Mouse (Mus musculus): ENCODE measurements around the gene Ninj2.
A peak's percentile ranks its signal among the peaks of the same experiment; 100 is the strongest.
"Not testable (repeated sequence)": the region's sequence is repeated elsewhere in the genome, so short reads cannot be mapped to it uniquely, and the experiment has no call there.

Gene Ninj2

DNA sequence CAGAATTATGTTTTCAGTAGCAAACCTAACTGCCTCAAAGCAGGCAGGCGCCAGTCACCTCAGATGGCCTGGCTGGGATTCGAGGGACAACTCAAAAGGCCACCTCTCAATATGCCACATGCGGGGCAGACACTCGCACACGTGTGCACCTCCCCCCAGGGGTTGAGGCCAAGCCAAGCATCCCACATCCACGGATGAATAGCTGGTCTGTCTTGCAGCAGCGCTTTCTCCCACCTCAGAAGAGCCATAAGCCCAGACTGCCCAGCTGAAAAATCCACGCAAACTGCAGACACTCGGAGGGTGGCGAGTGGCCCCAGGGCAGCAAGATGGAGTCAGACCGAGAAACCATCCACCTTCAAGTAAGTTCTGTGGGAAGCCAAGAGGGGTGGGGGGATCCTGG lies at the start of gene Ninj2:
Gene Ninj2 (plus strand): TSS at position 251 of the 400 bp plus-strand sequence.
- no peak for DNase-seq (ENCODE audit: low spot score)

DNA sequence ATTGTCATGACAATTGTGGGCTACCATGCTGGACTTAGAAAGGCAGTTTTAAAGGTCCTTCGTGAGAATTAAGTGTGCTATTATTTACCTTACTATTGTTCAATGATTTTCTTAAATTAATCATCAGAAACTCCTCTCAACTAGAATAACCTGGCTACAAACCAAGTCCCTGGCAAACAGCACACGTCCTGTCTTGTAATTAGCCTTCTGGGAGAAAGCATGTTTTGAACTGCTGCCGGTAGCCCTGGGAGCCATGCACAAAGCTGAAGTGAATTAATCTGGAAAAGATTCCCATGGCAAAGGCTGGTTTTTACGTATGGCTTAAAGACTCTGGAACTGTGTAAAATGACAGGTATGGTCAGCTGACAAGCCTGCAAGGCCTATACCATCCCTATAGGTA lies 47.7 kb upstream of the Ninj2 start:
- DNase-seq (ENCODE audit: low spot score) = no peak

DNA sequence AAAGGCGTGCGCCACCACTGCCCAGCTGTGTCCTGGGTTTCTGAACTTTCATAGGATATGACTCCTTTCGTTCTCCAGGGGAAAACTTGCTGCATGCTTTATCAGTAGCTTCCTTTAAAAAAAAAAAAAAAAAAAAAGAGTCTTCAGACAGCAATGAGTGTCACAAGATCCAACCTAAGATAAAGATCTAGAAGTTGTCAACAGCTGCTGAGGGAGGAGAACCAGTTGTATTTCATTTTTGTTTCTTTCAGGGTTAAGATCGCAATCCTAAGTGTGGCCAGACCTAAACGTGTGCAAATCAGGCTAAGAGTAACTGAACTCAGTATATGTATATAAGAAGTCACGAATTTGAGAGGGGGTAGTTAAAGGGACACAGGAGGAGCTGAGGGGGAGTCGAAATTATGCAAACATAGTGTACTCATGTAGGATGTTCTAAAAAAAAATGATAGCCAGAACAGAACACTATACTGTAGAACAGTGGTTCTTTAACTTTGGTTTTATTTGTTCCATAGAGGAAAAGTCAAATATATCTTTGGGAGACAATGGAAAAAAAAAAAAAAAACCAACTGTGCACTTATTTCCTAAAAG lies 45.4 kb upstream of the Ninj2 start:
- no peak for DNase-seq (ENCODE audit: low spot score)

DNA sequence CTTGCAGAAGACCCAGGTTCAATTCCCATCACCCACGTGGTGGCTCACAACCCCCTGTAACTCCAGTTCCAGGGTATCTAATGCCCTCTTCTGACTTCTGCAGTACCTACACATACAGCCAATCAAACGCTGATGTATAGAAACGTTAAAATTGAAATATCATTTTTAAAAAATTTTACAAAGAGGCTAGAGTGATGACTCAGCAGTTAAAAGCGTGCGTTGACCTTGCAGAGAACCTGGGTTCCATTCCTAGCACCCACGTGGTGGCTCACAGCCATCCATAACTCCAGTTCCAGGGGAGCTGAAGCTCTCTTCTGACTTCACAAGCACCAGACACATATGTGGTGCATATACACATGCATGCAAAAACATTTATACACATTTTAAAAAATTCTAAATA lies 38.7 kb upstream of the Ninj2 start:
- DNase-seq (ENCODE audit: low spot score) = no peak

DNA sequence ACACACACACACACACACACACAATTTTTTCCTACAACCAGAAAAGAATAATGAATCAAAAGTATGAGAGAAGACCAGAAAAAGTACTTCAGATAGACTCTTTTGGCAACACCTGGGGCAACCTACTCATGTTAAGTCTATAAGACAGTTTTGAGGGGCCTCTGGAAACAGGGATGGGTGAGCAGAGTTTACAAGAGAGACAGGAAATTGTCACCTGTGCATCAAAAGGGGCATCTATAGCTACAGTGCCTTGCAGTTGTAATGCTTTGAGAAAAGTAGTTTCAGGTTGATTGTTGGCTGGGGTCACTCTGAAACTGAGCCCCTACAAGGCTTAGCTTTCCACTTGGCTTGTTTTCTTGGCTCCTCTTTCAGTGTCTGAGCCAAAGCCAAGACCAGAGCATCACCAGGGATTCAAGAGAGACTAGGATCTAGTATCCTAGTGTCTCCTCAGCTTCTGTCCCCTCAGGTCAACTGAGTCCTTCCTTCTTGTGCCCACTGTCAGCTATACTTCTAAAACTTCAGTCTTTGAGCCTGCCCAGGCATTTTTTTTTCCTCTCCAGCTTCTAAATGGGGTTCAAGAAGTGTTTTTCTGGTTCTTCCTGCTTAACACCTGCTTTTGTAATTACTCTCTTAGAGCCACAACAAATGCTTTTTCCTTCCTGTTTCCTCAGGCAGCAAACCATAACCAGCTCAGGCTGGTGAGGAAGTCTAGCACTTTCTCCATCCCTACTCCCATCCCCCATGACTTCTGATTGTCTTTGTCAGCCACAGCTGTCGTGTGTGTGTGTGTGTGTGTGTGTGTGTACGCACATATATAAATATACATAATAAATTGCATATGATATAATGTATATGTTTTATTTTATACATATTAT lies 37.2 kb upstream of the Ninj2 start:
- DNase-seq (ENCODE audit: low spot score) = no peak

DNA sequence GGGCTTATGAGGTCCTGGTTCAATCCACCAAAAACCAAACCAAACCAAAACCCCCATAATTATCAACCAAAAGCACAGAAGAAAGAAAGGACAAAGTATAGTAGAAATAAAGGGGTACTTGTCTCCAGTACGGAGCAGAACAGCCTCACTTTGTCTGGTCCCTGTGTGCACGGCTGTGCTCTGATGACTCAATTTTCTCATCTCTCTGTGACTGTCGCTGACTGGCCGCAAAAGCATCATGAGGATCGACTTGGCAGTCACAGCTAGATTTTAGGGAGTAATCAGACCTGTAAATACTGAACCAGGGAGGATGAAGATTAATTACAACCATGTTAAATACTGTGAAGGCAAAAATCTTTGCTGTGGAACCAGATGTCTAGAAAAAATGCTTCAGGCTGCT lies 30.2 kb upstream of the Ninj2 start:
- DNase-seq (ENCODE audit: low spot score) = no peak

DNA sequence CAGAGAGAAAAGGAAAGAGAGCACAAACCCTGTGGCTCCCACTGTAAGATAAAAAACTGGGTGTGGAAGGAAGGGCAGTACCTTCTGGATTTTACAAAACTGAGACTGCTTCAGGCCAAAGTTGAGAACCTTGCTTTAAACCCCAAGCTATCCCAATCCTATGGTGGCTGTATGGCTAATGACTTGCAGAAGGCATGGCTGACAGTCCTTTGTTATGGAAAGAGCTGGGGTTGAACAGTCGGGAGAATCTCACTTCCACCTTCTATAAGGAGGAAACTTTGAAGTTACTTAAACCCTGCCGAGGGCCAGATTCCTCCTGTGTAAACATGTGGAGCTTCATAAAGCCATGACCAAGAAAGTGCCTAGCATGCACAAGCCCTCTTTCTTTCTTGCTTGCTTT lies 28.5 kb upstream of the Ninj2 start:
- DNase-seq (ENCODE audit: low spot score) = no peak

DNA sequence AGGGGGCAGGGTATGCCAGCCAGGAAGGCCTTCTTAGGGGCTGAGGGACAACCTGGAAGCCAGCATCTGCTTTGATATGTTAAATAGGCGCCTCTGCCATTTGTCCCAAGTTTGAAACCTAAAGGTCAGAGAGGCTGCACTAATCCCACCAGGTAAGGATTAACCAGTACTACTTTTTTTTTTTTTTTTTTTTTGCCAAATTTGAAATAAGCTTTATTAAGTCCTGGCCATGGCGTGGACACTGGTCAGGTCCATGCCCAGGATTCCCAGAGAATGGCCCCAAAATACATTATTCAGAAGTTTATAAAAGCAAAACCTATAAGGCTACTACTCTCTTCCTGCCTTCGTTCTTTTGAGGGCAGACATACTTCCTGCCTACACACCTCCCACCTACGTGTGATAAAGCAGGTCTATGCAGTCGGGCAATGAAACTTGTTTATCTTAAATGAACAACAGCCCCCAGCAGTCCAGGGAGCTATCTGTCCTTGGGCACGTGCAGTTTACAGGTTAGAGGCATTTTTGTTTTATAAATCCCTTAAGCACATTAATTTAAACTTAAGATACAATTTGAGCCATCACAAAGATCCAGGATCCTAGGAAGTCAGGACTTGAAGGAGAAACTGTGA lies 27.5 kb upstream of the Ninj2 start:
- no peak for DNase-seq (ENCODE audit: low spot score)

DNA sequence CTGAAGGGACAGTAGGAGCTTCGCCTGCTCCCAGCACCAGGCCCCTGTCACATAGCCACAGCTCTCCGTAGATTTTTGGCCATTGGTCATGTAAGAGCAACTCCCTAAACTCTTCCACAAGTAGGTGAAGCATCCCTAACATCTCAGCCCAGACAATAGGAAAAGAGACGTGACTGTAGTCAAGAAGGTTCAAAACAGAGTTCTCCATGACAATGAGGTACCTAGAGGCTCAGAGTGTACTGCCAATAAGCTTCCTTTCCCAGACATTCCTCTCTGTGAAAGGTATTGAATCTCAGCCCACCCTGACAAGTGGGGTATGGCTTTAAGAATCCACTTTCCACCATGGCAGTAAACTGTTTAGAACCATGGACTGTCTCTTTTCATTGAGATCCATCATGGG lies 23.6 kb upstream of the Ninj2 start:
- DNase-seq (ENCODE audit: low spot score) = no peak

DNA sequence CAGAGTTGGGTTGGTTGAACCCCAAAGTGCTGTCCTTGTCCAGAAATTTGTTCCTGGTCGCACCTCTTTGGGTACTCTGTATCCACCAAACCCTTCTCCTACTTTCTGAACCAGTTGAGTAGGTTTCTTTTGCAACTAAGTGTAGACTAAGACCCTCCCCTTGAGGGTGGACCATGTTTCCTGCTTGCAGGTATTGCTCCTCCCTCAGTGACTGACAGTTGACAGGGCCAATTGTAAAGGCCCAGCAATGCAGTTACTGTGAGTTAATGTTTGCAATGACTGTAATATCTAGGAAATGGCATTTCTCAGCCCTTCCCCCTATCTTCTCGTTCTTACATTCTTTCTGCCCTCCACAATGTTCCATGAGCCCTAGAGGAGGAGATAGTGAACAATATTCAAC lies 20.5 kb upstream of the Ninj2 start:
- DNase-seq (ENCODE audit: low spot score) = no peak

DNA sequence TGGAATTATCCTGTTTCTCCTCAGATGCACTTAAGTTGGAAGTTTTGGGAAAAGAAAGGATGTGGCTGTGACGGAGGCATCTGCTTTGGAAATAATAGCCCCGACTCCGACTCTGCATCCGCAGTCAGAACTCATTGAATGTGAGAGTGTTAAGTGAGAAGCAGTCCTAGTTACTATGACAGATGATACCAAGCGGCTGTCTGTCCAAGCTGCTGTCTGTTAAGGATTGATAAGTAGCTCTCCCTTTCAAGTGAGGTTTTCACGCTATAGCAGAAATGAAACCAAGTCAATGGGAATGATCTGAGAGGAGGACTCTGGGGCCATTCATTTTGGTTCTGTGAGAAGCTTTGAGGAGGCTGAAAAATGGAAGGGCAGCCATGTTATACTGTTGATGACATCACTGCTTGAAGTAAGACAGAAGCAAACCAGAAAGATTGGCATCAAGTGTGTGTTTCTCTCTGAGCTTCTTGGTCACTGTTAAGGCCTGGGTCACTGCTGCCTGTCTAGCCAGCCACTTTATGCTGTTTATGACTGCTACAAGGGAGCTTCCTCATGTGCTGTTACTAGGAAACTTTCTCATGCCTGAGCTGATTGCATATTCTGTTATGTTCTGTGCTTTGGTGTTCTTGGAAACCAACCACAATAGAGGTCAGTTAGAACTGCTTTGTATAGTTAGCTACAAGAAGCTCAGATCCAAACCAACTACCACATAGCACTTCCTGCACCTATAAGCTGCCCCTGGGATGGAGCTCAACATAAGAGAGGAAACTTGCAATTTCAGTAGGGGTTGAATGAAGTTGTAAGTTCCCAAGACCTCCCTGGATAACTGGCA lies 16.3 kb upstream of the Ninj2 start:
- peak; percentile 43 for DNase-seq (ENCODE audit: low spot score)

DNA sequence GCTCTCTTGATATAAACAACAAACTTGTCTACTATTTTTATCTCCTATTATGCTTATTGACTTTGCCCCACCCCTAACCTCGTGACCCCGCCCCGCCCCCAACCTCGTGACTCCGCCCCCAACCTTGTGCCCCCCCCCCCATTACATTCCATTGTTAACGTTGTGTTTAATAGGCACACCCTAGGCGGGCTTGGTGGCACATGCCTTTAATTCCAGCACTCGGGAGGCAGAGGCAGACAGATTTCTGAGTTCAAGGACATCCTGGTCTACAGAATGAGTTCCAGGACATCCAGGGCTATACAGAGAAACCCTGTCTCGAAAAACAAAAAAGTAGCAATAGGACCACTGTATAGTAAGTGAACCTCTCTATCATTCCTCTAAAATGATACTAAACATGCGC lies 13.6 kb upstream of the Ninj2 start:
- DNase-seq (ENCODE audit: low spot score) = no peak

DNA sequence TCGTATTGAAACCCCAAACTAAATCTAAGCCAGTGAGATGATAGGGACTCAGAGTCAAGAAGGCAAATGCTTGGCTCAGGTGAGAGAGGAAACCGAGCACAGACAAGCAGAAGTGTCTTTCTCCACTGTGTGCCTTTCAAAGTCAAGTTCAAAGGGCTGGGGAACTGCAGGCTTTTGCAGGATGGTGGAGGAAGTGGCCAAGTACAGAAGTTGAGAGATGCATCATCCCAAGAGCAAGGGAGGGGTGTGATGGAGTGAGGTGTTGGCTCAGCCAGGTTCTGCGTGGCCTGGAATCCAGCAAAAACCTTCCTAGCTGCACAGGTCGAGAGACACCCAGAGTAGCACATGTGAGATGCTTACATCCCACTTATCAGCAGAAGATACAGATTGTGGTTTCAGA lies 11.6 kb upstream of the Ninj2 start:
- DNase-seq (ENCODE audit: low spot score) = no peak

DNA sequence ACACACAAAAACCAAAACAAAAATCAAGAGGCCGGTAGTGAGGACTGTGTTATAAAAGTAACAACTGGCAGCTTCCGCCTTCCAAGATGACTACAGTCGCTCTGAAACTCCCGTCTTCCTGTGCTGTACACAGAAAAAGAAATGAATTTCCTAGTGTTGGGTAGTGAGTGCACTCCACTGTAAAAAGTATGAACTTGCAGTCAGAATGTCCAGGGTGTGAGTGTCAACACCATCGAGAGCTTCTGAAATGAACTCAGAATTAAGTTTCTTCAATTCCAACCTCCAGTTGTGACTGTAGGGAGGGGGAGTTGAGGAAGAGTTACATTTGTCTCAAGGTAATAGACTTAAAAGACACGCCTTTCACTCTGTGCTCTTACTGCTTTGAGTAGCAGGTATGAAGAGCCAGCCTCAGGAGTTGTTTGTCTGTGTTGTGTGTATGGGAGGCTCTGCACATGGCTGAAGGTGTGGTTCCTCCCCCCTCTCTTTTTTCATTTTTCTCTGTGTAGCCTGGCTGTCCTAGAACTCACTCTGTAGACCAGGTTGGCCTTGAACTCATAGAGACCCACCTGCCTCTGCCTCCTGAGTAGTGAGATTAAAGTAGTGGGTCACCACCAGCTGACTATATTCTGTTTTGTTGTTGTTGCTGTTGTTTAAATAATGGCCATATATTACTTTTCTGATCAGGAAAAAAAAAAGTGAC lies 10.7 kb upstream of the Ninj2 start:
- DNase-seq (ENCODE audit: low spot score) = no peak

DNA sequence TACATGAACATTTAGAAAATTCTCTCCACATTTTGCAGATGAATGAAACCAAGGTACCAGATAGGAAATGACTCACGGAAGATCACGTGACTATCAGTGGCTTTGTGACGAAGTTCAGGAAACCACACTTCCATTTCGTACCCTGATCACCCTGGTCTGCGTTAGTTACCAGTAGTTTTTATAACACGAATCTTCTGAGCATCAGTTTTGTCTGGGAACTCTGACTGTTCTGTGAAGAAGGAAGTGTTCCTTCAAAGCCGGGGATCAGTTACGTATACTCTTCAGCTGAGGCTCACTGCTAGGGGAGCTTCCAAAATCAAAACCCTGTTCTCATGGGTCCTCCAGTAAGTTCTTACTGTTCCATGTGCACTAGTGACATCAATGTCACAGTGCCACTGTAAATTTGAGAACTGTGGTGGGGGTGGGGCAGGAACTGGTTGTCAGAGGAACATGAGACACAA lies 10.2 kb upstream of the Ninj2 start:
- DNase-seq (ENCODE audit: low spot score) = no peak

DNA sequence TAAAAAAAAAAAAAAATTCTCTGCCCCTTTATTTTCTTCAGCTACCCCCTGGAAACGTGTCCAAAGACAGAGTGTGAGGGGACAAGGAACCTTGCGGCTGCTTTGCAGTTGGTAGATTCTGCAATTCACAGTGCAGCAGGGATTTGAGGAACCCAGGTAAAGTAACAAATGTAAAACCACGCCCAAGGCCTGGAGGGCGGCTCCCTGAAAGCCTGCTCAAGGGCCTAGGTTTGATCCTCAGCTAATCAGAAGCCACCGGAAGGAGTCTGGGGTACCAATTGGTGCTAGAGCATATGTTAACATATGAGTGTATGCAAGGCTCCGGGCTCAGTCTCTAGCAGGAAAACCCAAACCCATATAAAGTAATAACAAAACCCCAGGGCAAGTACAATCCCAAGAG lies 9.7 kb upstream of the Ninj2 start:
- no peak for DNase-seq (ENCODE audit: low spot score)

DNA sequence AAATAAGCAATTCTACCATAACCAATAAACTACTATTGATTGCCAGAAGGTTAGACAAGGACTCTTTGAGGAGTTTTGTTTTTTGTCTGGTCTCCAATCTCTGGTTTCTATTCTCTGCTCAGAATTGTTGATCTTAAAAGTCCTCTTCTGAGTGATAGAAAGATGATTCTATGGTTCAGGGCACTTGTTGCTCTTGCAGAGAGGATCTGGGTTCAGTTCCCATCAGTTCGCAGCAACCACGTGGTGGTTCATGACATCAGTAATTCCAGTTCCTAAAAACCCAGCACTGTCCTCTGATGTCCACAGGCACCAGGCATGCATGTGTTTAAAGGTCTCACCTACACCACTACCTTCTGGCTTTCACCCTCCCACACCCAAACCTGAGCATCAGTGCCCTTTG lies 8.2 kb upstream of the Ninj2 start:
- DNase-seq (ENCODE audit: low spot score) = no peak

DNA sequence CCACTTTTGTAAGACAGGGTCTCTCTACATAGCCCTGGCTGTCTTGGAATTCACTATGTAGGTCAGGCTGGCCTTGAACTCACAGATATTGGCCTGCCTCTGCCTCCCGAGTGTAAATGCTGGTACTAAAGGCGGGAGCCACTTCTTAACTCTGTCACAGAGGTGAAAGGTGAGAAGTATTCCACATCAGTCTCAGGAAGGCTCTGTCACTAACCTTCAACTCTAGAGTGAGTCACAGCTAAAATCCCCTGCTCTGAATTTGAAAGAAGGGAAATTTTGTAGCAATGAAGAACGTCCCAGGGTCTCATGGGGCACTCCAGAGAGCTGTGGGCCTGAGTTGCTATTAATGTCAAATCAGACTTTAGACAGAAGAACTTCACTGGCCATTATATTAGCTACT lies 7.3 kb upstream of the Ninj2 start:
- no peak for DNase-seq (ENCODE audit: low spot score)

DNA sequence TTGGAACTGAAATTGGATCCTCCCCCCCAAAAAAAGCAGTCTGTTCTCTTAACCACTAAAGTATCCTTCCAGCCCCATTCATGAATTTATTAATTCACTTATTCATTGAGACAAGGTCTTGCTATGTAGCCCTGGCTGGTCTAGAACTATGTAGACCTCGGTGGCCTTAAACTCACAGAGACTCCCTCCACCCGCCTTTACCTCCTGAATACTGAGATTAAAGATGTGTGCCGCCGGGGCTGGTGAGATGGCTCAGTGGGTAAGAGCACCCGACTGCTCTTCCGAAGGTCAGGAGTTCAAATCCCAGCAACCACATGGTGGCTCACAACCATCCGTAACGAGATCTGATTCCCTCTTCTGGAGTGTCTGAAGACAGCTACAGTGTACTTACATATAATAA lies 6.1 kb upstream of the Ninj2 start:
- not testable (repeated sequence) for DNase-seq (ENCODE audit: low spot score)

DNA sequence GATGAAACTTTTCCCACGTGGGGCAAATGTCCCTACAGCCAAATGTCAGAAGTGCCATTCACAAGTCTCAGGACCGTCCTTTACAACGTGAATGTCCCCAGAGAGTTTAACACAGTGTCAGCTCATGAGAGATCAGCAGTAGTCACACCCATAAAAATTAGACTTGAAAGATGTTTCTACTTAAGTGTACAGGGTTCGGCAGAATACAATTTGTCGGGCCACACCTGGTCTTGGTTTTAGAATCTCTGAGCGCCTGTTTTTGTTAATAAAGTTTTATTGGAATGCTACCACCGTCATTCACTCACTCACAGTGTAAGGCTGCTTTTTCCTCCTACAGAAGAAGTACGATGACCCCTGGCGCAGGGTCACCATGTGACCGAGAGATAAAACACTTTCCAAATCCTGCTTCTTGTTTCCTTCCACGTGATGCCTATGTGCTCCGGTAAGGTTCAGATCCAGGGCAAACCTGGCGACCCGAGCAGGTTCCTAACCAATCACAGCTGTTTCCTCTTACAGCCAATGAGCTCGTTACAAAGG lies 2.4 kb upstream of the Ninj2 start:
- no peak for DNase-seq (ENCODE audit: low spot score)

DNA sequence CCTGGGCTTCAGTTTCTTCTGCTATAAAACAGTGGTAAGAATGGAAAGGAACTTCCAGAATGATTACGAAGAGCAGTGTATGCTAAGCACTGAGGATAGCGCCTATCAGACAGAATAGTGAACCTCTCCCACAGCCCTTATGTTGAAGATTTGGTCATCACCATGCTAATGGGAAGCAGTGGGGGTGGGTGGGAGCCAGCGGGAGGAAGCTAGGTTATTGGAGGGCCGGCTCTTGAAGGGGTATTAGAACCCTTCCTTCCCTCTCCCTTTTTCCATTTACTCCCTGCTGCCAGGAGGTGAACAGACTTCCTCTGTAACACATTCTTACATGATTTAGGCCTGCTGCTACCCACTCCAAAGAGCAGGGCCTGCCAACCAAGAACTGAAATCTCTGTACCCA lies 1.2 kb upstream of the Ninj2 start:
- no peak for DNase-seq (ENCODE audit: low spot score)
